Mouse (Mus musculus): ENCODE data around the gene Rbfox2.

GRCm38 (mm10) chr15:77070745-77071268 lies 236.0 kb downstream of the Rbfox2 start:
- no peak for TF ChIP-seq CTCF (conservative IDR thresholded peaks at IDR 0.05 in 1 of 2, IDR thresholded peaks at IDR 0.05 in 1 of 2; ENCODE audit: low read depth in 2 of 2, low read length in 2 of 2)
- no peak for TF ChIP-seq POLR2A (IDR thresholded peaks at IDR 0.05; ENCODE audit: low read depth, low read length)
- TF ChIP-seq ZKSCAN1 (IDR thresholded peaks at IDR 0.05; ENCODE audit: borderline replicate concordance, low read depth, low read length): no peak
- TF ChIP-seq MAX (IDR thresholded peaks at IDR 0.05; ENCODE audit: low read length): no peak
- no peak for TF ChIP-seq MXI1 (IDR thresholded peaks at IDR 0.05; ENCODE audit: low read depth, low read length)
- no peak for TF ChIP-seq EP300 (IDR thresholded peaks at IDR 0.05; ENCODE audit: low read length)
- no peak for TF ChIP-seq USF1 (IDR thresholded peaks at IDR 0.05; ENCODE audit: low read depth, low read length)
- TF ChIP-seq MAZ (IDR thresholded peaks at IDR 0.05; ENCODE audit: low read depth, low read length): no peak
- no peak for TF ChIP-seq ZC3H11A (IDR thresholded peaks at IDR 0.05; ENCODE audit: low read depth, low read length)
- TF ChIP-seq CHD1 (IDR thresholded peaks at IDR 0.05; ENCODE audit: low read depth, low read length): no peak
